Mouse (Mus musculus) forebrain, embryonic 10.5 days (tissue): ENCODE measurements around the gene Hivep3. TPM values are rescaled to one million over a fixed set of nuclear protein-coding genes. Genes with fewer than 3 reads are reported as not detected.

Source experiments
- DNase-seq: peaks from one replicate; pipeline ENCODE4 v3.0.0-alpha.2; 2017; ENCODE audit warnings: low spot score; ENCODE audit errors: extremely low spot score
- H3K27ac ChIP-seq: fragments of 300-500 bp; sonication (generic); 2 replicates; pipeline ENCODE4 v1.5.1; 2016; ENCODE audit warnings: mild to moderate bottlenecking
- H3K27me3 ChIP-seq: fragments of 300-500 bp; sonication (generic); 2 replicates; pipeline ENCODE4 v1.6.1; 2016; ENCODE audit warnings: mild to moderate bottlenecking; ENCODE audit not compliant: poor library complexity, severe bottlenecking
- H3K36me3 ChIP-seq: fragments of 300-500 bp; sonication (generic); replicated peaks from 2 replicates; pipeline ENCODE4 v1.6.1; 2016; ENCODE audit warnings: mild to moderate bottlenecking, moderate library complexity
- H3K4me1 ChIP-seq: fragments of 300-500 bp; sonication (generic); 2 replicates; pipeline ENCODE4 v1.6.1; 2016
- H3K4me3 ChIP-seq: fragments of 300-500 bp; sonication (generic); 2 replicates; pipeline ENCODE4 v1.5.1; 2016; ENCODE audit warnings: mild to moderate bottlenecking, moderate library complexity
- H3K9me3 ChIP-seq: fragments of 300-500 bp; sonication (generic); 2 replicates; pipeline ENCODE4 v1.6.1; 2016; ENCODE audit warnings: mild to moderate bottlenecking, moderate library complexity
- WGBS: fragments of 180-500 bp; shearing (Covaris S2); methylation state at CpG from one replicate; pipeline ENCODE4 v1.1.7; 2016; 5-methylcytosine and 5-hydroxymethylcytosine counted together
- polyA plus RNA-seq: library from polyadenylated mRNA; unstranded; fragments of >200 nt; fragmentation: Nextera tagmentation; extraction: Ambion mirVana; gene quantifications from 2 replicates; pipeline ENCODE4 v1.2.1, GENCODE M21; 2016

Hivep3 gene
- polyA plus RNA-seq, 1 experiment from 2014 or later = 1.4 TPM

DNA sequence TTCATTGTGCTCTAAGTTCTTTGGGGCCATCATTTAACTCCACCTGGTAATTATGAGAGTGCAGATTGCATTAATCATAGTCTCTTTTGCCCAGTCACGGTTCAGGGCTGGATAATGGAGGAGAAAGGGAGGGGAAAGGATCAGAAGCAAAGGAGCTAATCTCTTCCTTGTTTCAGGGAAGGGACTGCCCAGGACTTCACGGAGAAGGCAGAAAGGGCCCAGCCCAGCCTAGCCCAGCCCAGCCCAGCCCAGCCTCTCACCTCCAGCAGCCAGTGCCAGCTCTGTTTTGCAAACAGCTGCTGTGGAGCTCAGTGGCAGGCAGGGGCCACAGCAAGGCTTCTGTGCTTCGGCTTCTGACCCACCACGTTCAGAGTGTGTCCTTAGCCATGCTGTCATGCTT is 180.6 kb downstream of the Hivep3 start:
- WGBS = 18% methylated on average over 4 of the region's 4 CpGs
- Histone ChIP-seq H3K27ac (peak overlapping the region; percentile 69; the same call in 1 of the 2 replicates), H3K36me3 (no peaks in the 10 kb centered on the region), H3K4me3 (no peak overlapping the region), H3K4me1 (peaks cover 12% of the 10 kb centered on the region), H3K27me3 (no peaks in the 10 kb centered on the region), H3K9me3 (no peaks in the 10 kb centered on the region)
- DNase-seq = no peak

DNA sequence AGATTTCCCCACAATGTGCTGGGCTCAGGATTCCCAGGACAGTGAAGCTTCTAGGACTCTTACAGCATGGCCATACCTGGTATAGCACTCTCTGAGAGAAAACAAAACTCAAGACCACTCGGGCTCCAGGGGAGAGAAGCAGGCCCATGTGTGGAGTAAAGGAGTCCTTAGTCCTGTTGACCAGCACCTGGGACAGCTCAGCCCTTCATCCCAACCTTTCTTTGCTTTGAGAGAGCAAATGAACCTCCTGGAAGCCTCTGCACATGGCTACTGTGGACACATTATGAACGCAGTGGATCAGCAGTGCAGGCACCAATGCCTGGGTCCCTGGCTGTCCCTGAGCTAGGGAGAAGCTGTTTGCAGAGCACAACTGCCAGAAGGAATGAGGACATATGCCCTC is 181.5 kb downstream of the Hivep3 start:
- WGBS = 86% methylated on average over 2 of the region's 2 CpGs
- H3K27ac ChIP-seq = peak overlapping the region; percentile 3; the same call in 1 of the 2 replicates
- H3K4me3 ChIP-seq = no peak overlapping the region
- no peaks in the 10 kb centered on the region for H3K27me3 ChIP-seq
- H3K36me3 ChIP-seq = no peaks in the 10 kb centered on the region
- no peak for DNase-seq
- no peaks in the 10 kb centered on the region for H3K9me3 ChIP-seq
- peaks cover 12% of the 10 kb centered on the region for H3K4me1 ChIP-seq

DNA sequence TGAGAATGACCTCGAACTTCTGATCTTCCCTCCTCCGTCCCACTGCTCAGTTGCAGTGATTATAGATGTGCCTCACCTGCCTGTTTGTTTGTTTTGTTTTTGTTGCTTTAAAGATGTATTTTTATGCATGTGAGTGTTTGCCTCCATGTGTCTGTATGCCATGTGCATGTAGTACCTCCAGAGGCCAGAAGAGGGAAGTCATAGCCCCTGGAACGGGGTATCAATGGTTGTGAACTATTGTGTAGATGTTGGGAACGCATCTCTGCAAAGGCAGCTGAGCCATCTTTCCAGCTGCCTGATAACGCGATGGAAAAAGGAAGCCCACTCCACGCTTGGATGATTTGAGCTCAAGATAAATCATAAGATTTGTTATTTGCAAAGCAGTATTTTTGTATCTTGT is 183.9 kb downstream of the Hivep3 start:
- DNase-seq = no peak
- H3K27me3 ChIP-seq = no peaks in the 10 kb centered on the region
- H3K9me3 ChIP-seq = no peaks in the 10 kb centered on the region
- H3K27ac ChIP-seq = no peak overlapping the region
- WGBS = 78% methylated on average over 7 of the region's 7 CpGs
- H3K4me3 ChIP-seq = no peak overlapping the region
- H3K36me3 ChIP-seq = no peaks in the 10 kb centered on the region
- peaks cover 12% of the 10 kb centered on the region for H3K4me1 ChIP-seq

DNA sequence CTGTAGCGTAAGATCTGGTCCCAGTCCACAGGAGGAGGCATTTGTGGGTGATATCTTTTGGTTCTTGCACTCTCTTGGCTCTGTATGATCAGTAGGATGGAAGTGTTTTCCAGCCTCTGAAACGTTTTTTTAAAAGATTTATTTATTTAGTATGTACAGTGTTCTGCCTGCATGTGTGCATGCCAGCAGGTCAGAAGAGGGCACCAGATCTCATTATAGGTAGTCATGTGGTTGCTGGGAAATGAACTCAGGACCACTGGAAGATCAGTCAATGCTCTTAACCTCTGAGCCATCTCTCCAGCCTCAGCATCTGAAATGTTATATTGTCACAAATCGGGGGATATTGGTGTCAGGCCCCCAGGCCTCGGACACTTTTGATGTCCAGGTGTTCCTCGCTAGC is 185.8 kb downstream of the Hivep3 start:
- H3K4me1 ChIP-seq = peaks cover 7% of the 10 kb centered on the region
- no peak overlapping the region for H3K27ac ChIP-seq
- no peak for DNase-seq
- H3K36me3 ChIP-seq = no peaks in the 10 kb centered on the region
- peaks cover 9% of the 10 kb centered on the region; the same call in 1 of the 2 replicates for H3K9me3 ChIP-seq
- no peak overlapping the region for H3K4me3 ChIP-seq
- WGBS = 81% methylated on average over 5 of the region's 5 CpGs
- no peaks in the 10 kb centered on the region for H3K27me3 ChIP-seq

DNA sequence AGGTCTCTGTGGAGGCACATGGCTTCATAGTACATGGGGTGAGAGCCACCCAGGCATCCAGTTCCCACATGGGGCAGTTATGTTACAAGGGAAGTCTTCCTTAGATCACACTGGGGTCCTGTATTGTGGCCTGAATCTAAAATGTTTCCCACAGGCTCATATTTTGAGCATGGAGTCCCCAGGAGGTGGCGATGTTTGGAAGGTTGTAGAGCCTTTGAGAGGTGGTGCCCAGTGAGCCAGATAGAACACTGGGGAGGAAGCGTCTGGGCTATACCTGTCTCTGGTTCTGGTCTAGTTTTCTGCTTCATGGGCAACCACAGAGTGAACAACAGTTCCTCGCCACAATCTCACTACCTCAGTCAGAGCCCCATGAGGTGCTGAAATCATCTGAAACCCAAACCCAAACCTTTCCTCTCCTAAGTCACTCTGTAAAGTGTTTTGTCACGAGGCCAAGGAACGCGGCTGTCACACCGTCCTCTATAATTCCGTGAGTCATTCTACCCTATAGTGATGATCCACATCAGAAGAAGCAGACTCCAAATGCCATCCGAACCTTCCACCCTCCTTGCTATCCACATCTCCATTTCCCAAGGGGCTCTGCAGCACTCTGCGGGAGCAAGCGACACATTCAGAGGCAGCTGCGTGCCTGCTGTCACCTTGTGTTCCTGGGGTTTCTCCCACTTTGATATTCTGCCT is 187.6 kb downstream of the Hivep3 start:
- peaks cover 9% of the 10 kb centered on the region; the same call in 1 of the 2 replicates for H3K9me3 ChIP-seq
- H3K27me3 ChIP-seq = no peaks in the 10 kb centered on the region
- no peak overlapping the region for H3K4me3 ChIP-seq
- H3K27ac ChIP-seq = no peak overlapping the region
- no peak for DNase-seq
- H3K4me1 ChIP-seq = no peaks in the 10 kb centered on the region
- 88% methylated on average over 12 of the region's 12 CpGs for WGBS
- no peaks in the 10 kb centered on the region for H3K36me3 ChIP-seq

DNA sequence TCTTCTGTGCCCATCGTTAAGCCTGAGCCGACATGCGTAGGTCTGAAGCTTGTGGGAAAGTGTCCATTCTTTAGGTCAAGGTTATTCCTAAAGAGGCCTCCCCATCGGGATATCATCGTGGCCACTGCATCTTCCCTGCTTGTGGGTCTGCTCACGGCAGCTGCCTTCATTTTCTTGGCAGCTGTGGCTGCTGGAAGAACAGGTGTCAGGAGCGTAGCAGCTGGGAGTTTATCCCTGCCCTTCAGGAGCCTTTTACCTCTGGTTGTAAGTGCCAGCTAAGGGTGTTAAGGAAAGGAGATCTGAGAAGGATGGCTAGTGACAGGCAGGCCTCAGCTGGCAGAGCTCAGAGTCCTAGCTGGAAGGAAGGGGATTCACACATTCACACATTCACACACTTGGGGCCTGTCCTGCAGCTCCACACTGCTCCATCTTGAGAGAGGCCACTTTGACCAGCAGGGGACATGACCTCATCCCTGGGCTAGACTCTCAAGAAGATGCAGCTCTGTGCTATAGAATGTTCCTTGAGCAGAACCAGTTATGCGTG is 188.2 kb downstream of the Hivep3 start:
- no peak for DNase-seq
- no peak overlapping the region for H3K4me3 ChIP-seq
- peaks cover 9% of the 10 kb centered on the region; the same call in 1 of the 2 replicates for H3K9me3 ChIP-seq
- H3K27me3 ChIP-seq = no peaks in the 10 kb centered on the region
- no peak overlapping the region for H3K27ac ChIP-seq
- no peaks in the 10 kb centered on the region for H3K4me1 ChIP-seq
- 90% methylated on average over 8 of the region's 8 CpGs for WGBS
- H3K36me3 ChIP-seq = no peaks in the 10 kb centered on the region

DNA sequence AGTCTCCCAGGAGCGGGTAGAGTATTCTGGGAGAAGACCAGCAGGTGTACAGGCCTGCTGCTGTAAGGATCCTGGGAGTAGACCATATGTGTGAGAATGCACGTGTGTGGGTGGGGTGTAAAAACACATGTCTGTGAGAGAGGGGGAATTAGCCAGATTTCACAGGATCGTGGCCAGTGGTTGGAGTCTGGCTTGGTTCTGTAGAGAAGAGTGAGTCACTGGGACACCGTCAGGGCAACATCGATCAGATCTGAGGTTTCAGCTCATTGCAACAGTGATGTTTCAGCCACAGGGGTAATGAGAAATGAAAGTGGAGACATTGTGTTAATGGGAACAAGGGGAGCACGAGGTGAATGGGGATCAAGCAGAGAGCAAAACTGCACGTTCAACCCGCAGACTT is 189.4 kb downstream of the Hivep3 start:
- DNase-seq = no peak
- no peaks in the 10 kb centered on the region for H3K4me1 ChIP-seq

DNA sequence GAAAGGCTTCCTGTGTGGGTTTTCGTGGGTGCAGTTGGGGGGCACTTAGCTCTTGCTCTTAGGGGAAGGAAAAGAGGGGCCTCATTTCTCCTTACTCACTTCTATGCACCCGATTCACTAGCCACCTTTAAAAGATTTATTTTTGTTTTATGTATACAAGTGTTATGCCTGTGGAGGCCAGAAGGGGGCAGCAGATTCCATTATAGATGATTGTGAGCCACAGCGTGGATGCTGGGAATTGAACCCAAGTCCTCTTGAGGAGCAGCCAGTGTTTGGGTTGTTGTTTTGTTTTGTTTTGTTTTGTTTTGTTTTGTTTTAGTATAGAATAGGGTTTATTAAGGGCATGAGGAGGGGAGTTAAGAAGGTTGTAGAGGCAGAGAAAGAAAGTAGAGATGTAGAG is 189.8 kb downstream of the Hivep3 start:
- peaks cover 9% of the 10 kb centered on the region; the same call in 1 of the 2 replicates for H3K9me3 ChIP-seq
- WGBS = 88% methylated on average over 3 of the region's 3 CpGs
- no peak for DNase-seq
- no peaks in the 10 kb centered on the region for H3K36me3 ChIP-seq
- H3K27ac ChIP-seq = no peak overlapping the region
- H3K4me1 ChIP-seq = no peaks in the 10 kb centered on the region
- H3K27me3 ChIP-seq = no peaks in the 10 kb centered on the region
- H3K4me3 ChIP-seq = no peak overlapping the region

More for the DNA sequence above, 189.4 kb downstream of the Hivep3 start:
- no peaks in the 10 kb centered on the region for H3K27me3 ChIP-seq
- no peaks in the 10 kb centered on the region for H3K36me3 ChIP-seq
- H3K4me3 ChIP-seq = no peak overlapping the region
- WGBS = 93% methylated on average over 8 of the region's 8 CpGs
- H3K9me3 ChIP-seq = peaks cover 9% of the 10 kb centered on the region; the same call in 1 of the 2 replicates
- no peak overlapping the region for H3K27ac ChIP-seq

DNA sequence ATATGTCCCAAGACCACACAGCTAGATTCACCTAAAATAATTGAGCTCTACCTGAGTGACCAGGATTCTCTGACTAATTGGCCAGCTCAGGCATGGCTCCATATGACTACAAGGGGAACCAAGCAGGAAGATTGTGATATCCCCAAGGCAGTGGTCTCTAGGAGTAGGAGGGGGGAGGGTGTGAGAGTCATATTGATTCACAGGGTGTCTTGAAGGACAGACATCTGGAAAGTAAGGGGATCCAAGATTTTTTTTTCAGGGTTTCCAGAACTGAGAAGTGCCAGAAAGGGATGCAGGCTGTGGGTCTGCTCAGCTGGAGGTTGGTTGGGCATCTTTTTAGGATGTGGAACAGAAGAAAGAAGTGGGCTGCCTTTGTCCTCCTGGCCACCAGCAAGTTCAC is 191.5 kb downstream of the Hivep3 start:
- no peak overlapping the region for H3K4me3 ChIP-seq
- no peak overlapping the region for H3K27ac ChIP-seq
- H3K27me3 ChIP-seq = no peaks in the 10 kb centered on the region
- H3K4me1 ChIP-seq = no peaks in the 10 kb centered on the region
- DNase-seq = no peak
- H3K9me3 ChIP-seq = peaks cover 9% of the 10 kb centered on the region; the same call in 1 of the 2 replicates
- H3K36me3 ChIP-seq = no peaks in the 10 kb centered on the region

DNA sequence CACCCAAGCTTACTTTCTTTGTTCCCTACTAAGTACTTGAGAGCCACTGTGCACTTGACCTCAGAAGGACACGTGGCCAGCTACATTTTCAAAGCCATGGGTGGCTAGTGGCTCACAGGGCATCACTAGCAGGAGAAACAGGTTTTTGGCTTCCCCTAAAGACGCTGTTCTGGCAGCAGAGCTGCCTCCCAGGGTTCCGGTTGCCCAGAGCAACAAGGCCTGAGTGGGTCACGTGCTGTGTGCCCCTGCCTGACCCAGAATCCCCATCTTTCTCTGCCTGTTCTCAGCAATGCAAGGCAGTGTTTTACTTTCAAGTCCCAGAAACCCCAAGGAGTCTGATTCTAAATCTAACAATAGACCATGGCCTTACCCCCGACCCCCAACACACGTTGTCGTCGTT is 198.3 kb downstream of the Hivep3 start:
- WGBS = 44% methylated on average over 8 of the region's 8 CpGs
- Histone ChIP-seq H3K27me3 (no peaks in the 10 kb centered on the region), H3K4me3 (no peak overlapping the region; the same call in 1 of the 2 replicates), H3K4me1 (peaks cover 23% of the 10 kb centered on the region), H3K27ac (peak overlapping the region; percentile 69), H3K9me3 (no peaks in the 10 kb centered on the region), H3K36me3 (no peaks in the 10 kb centered on the region)
- peak; percentile 36 for DNase-seq

DNA sequence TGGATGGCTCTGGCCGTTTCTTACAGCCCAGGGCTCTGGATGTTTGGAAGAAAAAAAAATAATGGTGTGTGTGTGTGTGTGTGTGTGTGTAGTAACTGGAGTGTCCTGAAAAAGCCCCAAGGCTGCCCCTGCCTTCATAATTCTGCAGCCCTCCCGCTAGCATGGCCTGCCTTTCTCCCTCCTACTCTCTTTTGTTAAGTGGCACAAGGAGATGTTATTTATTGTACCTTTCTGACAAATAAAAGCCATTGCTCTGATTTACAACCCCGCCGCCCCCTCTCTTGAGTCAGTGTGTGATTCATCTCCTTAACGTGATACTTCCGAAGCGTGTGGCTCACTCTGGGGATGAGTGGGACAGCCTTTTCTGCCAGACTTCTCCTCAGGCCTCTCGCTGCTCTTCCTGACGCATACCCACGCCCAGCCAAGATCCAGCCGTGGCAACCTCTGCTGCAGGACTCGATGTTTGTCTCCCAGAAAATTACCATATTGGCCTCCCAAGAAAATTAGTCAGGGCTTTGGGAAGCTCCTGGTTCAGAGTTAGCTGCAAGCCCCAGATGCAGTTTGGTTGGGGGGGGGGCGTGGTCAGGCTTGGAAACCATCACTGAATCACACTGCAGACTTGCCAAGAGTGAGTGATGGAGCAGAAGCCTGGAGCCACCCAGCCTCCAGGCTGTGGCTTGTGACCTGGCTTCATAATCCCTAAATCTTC is 199.1 kb downstream of the Hivep3 start:
- Histone ChIP-seq H3K36me3 (no peaks in the 10 kb centered on the region), H3K27ac (peak overlapping the region; percentile 69), H3K9me3 (no peaks in the 10 kb centered on the region), H3K4me1 (peaks cover 23% of the 10 kb centered on the region), H3K4me3 (no peak overlapping the region), H3K27me3 (no peaks in the 10 kb centered on the region)
- 75% methylated on average over 13 of the region's 13 CpGs for WGBS
- no peak for DNase-seq

DNA sequence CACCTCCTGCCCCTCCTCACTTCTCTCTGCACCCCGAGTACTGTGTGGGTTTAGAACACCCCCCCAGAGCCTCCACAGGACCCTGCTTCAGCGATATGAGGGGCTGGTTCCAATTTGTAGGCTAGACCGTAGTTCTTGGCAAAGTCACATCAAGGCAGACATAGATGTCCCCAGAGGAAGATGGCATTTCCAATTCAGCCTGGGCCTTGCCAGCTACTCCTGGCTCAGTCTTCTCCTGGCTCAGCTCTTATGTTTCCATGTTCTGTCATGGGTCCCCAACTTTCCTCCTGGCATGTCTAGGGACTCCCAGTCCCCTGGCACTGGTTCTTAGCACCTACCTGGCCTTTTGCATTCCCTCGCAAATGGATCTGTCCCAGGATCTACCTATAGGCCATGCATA is 201.3 kb downstream of the Hivep3 start:
- H3K27ac ChIP-seq = no peak overlapping the region
- H3K9me3 ChIP-seq = no peaks in the 10 kb centered on the region
- no peaks in the 10 kb centered on the region for H3K27me3 ChIP-seq
- no peak for DNase-seq
- 85% methylated on average over 4 of the region's 4 CpGs for WGBS
- no peak overlapping the region for H3K4me3 ChIP-seq
- no peaks in the 10 kb centered on the region for H3K36me3 ChIP-seq
- peaks cover 29% of the 10 kb centered on the region for H3K4me1 ChIP-seq

DNA sequence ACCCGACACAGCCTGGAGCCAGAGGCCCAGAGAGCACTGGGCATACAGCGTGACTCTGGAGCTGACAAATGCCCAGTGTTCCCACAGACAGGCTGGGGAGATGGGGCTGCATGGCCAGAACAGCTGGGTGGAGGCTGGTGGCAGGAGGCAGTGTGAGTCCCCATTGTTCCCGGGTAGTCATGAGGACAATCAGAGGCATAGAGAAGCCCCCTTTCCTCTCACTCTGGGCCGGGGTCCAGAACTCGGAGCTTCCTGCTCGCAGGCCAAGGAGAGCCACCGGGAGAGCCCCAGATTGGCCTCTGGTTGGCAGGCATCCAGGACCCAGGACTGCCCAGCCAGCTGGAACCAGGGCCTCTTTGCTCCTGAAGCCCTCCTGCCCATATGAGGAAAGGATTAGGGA is 204.3 kb downstream of the Hivep3 start:
- WGBS = 69% methylated on average over 7 of the region's 7 CpGs
- peaks cover 13% of the 10 kb centered on the region for H3K4me1 ChIP-seq
- H3K27me3 ChIP-seq = no peaks in the 10 kb centered on the region
- DNase-seq = no peak
- H3K36me3 ChIP-seq = no peaks in the 10 kb centered on the region
- peak overlapping the region; percentile 51; the same call in 1 of the 2 replicates for H3K27ac ChIP-seq
- H3K9me3 ChIP-seq = no peaks in the 10 kb centered on the region
- H3K4me3 ChIP-seq = no peak overlapping the region
